Mouse (Mus musculus) embryo, embryonic 10 days (tissue): Measurements from ENCODE around the gene Cfap43.
"Not testable (repeated sequence)": the region's sequence is repeated elsewhere in the genome, so short reads cannot be mapped to it uniquely, and the experiment has no call there.

ENCODE experiments used
- DNase-seq: peaks from one replicate; pipeline ENCODE4 v3.0.0-alpha.2; 2015; ENCODE audit warnings: low spot score

Gene Cfap43

DNA sequence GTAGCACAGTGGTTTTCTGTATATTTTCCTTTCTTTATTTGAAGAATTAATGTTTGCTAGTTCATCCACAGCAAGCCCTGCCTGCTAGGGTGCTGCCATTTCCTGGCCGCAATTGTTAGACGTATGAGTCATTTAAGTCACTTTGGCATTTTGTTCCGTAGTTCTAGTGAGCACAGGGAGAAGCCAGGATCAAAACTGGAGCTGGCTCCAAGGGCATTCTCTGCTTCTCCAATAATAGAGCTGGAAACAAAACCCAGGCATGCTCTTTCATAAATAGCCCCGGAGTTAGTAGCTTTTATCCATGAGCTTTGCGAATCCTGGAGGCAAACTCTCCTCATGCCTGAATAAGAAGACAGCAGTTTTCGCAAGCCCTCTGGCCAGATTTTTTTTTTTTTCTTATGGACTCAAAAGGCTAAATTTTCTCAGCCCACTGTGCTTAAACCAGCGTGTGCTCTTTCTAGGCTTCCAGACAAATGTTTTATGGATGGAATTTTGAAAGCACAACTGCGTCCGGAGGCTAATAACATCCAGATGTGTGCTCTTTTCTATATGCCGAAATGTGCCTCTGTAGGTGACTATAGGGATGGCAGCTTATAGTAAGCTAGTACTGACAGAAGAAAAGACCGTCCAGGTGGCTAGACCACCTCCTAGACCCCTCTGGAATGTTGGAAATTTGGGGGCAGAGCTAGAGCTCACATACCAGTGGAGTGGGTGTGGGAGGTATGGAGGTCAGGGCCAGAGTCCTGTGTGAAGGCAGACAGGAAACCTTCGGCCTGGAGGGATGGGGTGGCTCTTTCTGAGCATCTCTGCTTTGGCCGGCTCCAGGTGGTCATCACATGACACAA, 64.9 kb downstream of the Cfap43 start:
- peak; percentile 70 for DNase-seq

DNA sequence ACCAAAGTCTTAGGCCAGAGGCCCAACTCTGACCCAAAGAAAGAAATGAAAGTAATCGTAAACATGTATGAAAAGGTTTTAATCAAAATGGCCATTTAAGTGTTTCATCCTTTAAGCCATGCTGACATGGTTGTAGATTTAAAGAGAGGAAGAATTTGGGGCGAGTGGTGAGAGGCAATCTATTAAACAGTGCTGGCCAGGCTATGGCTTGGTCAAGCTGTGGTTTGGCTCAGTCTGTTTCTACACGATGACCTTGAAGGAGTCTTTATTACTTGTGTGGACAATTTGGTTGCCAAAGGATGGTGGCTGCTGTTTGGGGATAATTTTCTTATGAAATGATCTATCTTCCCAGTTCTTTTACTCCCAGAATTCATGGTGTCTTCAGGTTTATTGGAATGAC, 66.0 kb downstream of the Cfap43 start:
- no peak for DNase-seq

- DNase-seq: not testable (repeated sequence)
Measured at GRCm38 (mm10) chr19:47852131-47852530, 67.0 kb downstream of the Cfap43 start.

DNA sequence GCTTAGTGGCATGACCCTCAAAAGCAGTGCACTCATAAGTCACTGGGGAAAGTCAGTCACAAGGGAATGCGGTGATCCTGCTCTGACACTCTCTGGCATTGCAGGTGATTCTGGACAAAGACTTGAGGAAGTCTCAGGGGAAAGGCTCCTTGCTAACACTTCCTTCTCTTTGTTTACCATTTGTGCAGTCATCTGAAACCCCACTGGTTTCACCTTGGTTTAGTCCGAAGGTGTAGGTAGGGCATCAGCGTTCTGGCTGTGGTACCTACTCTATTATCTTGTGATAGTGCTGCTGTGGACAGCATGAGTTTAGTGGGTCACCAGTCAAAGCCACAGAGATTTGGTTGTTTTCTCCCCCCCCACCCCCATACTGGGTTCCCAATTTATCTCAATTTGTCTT, 69.4 kb downstream of the Cfap43 start:
- no peak for DNase-seq

DNA sequence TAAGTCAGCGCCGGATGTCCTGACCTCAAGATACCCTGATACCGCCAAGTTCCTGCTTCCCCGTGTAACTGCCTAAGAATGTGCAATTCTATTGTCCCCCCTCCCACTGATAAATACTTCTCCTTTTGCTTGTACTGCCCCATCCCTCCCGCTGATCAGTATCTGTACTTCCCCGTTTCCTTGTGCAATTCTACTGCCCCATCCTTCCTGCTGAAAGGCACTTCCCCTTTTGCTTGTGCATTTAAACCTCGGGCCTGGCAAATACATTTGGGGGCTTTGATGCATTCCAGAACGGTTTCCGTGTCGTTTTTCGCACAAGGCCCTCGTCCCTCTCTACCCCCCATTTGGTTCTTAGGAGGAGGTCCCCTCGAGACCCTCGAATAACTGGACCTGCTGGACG, 77.9 kb downstream of the Cfap43 start:
- not testable (repeated sequence) for DNase-seq

DNA sequence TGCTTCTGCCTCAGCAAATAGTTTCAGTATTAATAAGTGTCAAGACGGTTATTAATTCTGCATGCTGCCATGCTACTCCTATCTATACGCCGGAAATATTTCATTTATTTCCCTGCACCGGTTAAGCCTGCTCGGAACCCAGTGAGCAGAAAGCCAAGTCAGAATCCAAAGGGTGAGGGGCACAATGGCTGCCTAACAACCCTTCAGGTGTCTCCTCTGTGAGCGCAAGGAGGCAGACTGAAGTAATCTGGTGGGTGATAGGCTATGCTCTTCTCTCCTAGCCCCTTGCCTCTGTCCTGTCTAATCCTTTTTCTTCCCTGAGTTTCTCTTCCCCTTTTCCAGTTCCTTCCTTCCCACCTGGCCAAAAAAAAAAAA, 81.6 kb downstream of the Cfap43 start:
- DNase-seq: no peak

- peak; percentile 78 for DNase-seq
Measured at GRCm38 (mm10) chr19:47836701-47837526, 82.2 kb downstream of the Cfap43 start.

- no peak for DNase-seq
Measured at GRCm38 (mm10) chr19:47835776-47836175, 83.3 kb downstream of the Cfap43 start.

- DNase-seq: no peak
Measured at GRCm38 (mm10) chr19:47834614-47835013, 84.5 kb downstream of the Cfap43 start.

DNA sequence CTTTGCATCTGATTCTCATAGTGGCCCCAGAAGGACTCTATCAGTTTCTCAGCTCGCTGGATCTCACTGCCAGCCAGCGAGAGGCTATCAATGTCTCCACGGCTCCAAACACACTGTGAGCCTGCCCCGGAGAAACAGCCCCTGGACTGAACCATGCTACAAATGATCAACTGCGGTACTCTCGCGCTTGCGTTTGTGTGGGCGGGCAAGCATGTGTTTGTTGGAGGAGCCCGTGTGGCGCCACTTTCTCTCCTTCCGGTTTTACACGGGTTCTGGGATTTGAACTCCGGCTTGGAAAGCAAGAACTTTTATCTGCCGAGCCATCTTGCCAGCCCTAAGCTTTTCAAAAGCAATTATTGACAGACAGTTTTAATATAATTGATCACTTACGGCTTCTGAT, 86.8 kb downstream of the Cfap43 start:
- no peak for DNase-seq

- DNase-seq: no peak
Measured at GRCm38 (mm10) chr19:47831111-47831510, 88.0 kb downstream of the Cfap43 start.

GRCm38 (mm10) chr19:47829913-47830450, 89.1 kb downstream of the Cfap43 start:
- DNase-seq: no peak

DNA sequence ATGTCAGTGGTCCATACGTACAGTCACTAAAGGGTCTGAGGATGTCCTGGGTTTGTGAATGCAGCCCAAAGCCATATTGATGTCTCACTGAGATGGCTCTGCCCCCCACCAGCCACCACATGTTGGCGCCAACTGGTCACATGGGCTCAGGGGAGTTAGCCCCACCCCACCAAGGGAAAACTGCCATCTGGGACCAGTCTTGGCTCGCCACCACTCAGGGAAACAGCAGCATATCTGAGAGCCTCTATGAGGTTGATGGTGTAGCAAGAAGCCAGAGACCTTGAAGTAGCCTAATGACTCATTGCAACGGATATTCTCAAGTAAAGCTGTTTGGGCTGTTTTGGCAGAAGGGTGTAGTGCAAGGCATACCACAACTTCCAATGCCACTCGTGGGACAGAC, 95.1 kb downstream of the Cfap43 start:
- DNase-seq: no peak

GRCm38 (mm10) chr19:47822143-47822796, 96.8 kb downstream of the Cfap43 start:
- DNase-seq: no peak

- no peak for DNase-seq
Measured at GRCm38 (mm10) chr19:47821494-47821872, 97.6 kb downstream of the Cfap43 start.

GRCm38 (mm10) chr19:47820832-47821493, 98.1 kb downstream of the Cfap43 start:
- peak; percentile 73 for DNase-seq

DNA sequence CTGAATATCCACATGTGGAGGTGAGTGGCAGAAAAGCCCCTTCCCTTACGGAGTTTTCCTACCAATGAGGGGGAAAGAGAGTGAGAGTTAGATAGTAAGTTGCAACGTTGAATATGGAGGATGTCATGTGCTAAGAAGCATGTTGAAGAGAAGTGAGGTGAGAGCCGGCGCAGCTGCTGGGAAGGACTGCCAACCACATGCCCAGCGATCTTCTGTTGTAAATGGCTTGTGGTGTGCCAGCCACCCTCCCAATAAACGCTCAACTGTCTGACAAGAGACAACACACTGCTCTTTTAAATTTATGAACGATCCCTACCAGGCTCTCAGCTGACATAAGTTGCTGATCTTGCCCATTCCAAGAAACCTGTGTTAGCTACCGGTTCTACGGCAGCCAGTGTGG, 101.4 kb downstream of the Cfap43 start:
- DNase-seq: no peak

GRCm38 (mm10) chr19:47814721-47815120, 104.4 kb downstream of the Cfap43 start:
- DNase-seq: no peak

DNA sequence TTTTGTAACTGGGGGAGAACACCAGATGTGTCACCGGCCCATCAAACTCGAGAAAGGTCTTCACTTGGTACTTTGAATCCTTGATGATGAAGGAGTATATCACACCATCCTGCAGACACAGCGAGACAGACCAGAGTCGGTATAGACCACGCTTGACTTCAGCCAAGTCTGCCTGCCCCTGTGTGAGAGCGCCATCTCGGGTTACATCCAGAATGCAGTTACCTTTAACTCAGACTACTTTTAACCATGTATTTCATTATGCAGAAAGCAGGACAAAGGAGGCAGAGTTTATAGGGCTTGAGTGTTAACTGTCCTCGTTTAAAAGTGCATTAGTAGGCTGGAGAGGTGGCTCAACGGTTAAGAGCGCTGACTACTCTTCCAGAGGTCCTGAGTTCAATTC, 107.0 kb downstream of the Cfap43 start:
- DNase-seq: no peak

DNA sequence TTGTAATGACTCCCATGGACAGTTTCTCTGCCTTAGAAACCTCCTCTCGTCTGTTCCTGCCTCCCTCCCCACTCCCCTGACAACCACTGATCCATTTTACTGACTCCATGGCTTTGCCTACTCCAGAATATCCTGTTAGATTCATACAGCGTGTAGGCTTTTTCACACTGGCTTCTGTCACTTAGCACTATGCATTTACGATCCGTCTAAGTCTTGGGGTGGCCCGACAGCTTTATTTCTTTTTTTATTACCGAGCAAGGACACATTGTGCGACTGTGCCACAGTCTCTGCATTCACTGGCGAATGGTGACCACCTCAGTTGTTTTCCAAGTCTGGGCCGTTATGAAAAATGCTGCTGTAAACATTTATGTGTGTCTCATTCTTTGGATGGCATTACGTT, 120.5 kb downstream of the Cfap43 start:
- no peak for DNase-seq

GRCm38 (mm10) chr19:47796699-47797098, 122.4 kb downstream of the Cfap43 start:
- no peak for DNase-seq
